Mouse (Mus musculus) neural tube, embryonic 12.5 days (tissue): Measurements from ENCODE around the gene Slc38a3. TPM values are rescaled to one million over a fixed set of nuclear protein-coding genes. Genes with fewer than 3 reads are reported as not detected.

Experiments used
- ATAC-seq: fragments of 200-750 bp; cut with Nextera tagmentation; 2 replicates; pipeline ENCODE4 v1.8.0; 2017; ENCODE audit warnings: low read depth, mild to moderate bottlenecking, moderate TSS enrichment, moderate library complexity; ENCODE audit not compliant: low FRiP score
- H3K27ac ChIP-seq: fragments of 300-500 bp; sonication (generic); 2 replicates; pipeline ENCODE4 v1.5.1; 2016
- H3K27me3 ChIP-seq: fragments of 300-500 bp; sonication (generic); replicated peaks from 2 replicates; pipeline ENCODE4 v1.6.1; 2016; ENCODE audit warnings: mild to moderate bottlenecking
- H3K36me3 ChIP-seq: fragments of 300-500 bp; sonication (generic); 2 replicates; pipeline ENCODE4 v1.6.1; 2016; ENCODE audit warnings: mild to moderate bottlenecking
- H3K4me1 ChIP-seq: fragments of 300-500 bp; sonication (generic); 2 replicates; pipeline ENCODE4 v1.6.1; 2016
- H3K4me2 ChIP-seq: fragments of 300-500 bp; sonication (generic); replicated peaks from 2 replicates; pipeline ENCODE4 v1.6.1; 2016; ENCODE audit warnings: mild to moderate bottlenecking
- H3K4me3 ChIP-seq: fragments of 300-500 bp; sonication (generic); 2 replicates; pipeline ENCODE4 v1.5.1; 2016
- H3K9ac ChIP-seq: fragments of 300-500 bp; sonication (generic); 2 replicates; pipeline ENCODE4 v1.6.1; 2016; ENCODE audit warnings: mild to moderate bottlenecking
- H3K9me3 ChIP-seq: fragments of 300-500 bp; sonication (generic); 2 replicates; pipeline ENCODE4 v1.6.1; 2016; ENCODE audit warnings: mild to moderate bottlenecking
- WGBS: fragments of 180-500 bp; shearing (Covaris S2); methylation state at CpG from one replicate; pipeline ENCODE4 v1.1.7; 2016; 5-methylcytosine and 5-hydroxymethylcytosine counted together
- polyA plus RNA-seq: library from polyadenylated mRNA; unstranded; fragments of >200 nt; fragmentation: Nextera tagmentation; extraction: Ambion mirVana; gene quantifications from 2 replicates; pipeline ENCODE4 v1.2.1, GENCODE M21; 2016

Slc38a3 gene
- polyA plus RNA-seq, 1 experiment from 2014 or later = 14.1 TPM

DNA sequence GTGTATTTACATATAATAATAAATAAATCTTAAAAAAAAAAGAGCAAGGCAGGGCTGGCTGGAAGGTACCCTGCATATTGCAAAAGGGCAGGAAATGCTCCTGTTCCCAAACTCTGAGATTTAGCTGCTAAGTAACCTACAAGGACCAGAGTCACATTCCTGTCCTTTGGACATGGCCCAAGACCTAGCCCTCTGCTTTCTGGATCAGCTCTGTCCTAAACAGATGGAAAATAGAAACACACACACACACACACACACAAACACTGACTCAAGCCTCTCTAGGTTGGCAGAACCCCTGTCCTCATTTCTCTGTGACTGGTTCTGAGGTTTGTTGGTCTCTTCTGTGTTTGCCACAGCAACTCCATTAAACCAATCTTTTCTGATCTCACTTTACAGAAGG is 48.4 kb downstream of the Slc38a3 start:
- no peaks in the 10 kb centered on the region for H3K27me3 ChIP-seq
- no peak overlapping the region for H3K4me2 ChIP-seq
- H3K4me3 ChIP-seq = no peak overlapping the region
- no peak overlapping the region for H3K9ac ChIP-seq
- no peaks in the 10 kb centered on the region for H3K9me3 ChIP-seq
- no peak overlapping the region for H3K27ac ChIP-seq
- peaks cover 29% of the 10 kb centered on the region for H3K4me1 ChIP-seq
- H3K36me3 ChIP-seq = peaks cover 70% of the 10 kb centered on the region
- ATAC-seq = no peak

DNA sequence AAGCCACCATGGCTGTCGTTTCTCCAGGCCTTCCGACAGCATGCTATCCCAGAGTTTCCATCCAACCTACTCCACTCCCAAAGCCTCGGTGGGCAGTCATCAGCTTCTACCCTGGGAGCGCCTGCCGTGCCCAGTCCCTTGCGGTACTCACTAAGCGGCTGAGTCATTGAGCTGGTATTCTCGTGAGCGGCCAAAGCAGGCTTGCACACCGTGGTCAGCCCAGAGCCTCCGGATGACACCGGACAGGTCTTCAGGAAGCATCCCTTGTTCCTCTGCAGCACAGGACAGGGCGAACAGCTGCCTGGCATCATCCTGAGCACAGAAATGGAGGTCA is 49.8 kb downstream of the Slc38a3 start:
- 87% methylated on average over 13 of the region's 13 CpGs for WGBS
- no peaks in the 10 kb centered on the region for H3K27me3 ChIP-seq
- no peak for ATAC-seq
- H3K4me3 ChIP-seq = no peak overlapping the region
- no peaks in the 10 kb centered on the region for H3K9me3 ChIP-seq
- H3K4me1 ChIP-seq = peaks cover 29% of the 10 kb centered on the region
- H3K27ac ChIP-seq = no peak overlapping the region
- H3K9ac ChIP-seq = 0 out of 2 replicates have a peak overlapping the region, but pooled peaks have one; percentile 1
- H3K36me3 ChIP-seq = peaks cover 75% of the 10 kb centered on the region
- H3K4me2 ChIP-seq = no peak overlapping the region

DNA sequence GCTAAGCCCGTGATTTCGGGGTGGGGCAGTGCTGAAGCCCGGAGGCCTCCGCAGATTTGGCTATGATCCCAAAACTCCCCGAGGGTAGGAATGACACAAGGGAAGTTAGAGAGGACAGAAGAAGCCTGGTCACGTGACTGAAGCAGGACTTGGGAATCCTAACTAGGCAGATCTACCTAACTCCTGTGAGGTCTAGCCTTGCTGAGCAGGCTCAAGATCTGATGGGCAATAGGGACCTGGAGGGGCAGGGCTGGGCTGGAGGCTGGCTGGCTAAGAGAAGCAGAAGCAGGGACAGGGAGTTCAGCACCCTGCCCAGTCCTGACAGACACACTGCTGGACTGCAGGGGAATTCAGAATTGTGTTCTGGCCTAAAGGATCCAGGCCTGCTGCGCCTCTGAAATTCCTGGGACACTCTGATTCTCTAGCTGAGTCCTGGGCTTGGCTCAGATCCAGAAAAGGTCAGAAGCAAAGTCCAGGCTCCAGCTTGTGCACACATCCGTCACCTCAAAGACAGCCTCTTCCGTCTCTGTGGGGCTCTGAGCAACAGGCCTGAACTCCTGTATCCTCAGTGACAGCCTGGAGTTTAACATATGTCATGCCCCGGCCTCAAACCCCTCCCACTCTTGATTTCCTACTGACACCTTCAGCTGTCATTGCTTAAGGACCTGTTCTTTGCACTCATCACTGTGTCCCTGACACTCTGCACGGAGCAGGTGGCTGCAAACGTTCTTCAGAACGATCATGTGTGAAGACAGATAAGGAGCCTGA is 50.4 kb downstream of the Slc38a3 start:
- Histone ChIP-seq H3K36me3 (peaks cover 75% of the 10 kb centered on the region), H3K4me1 (peaks cover 26% of the 10 kb centered on the region), H3K27me3 (no peaks in the 10 kb centered on the region), H3K4me3 (no peak overlapping the region), H3K9ac (no peak overlapping the region), H3K9me3 (no peaks in the 10 kb centered on the region), H3K4me2 (no peak overlapping the region), H3K27ac (peak overlapping the region; percentile 53; the same call in 1 of the 2 replicates)
- ATAC-seq = no peak
- 71% methylated on average over 13 of the region's 13 CpGs for WGBS

DNA sequence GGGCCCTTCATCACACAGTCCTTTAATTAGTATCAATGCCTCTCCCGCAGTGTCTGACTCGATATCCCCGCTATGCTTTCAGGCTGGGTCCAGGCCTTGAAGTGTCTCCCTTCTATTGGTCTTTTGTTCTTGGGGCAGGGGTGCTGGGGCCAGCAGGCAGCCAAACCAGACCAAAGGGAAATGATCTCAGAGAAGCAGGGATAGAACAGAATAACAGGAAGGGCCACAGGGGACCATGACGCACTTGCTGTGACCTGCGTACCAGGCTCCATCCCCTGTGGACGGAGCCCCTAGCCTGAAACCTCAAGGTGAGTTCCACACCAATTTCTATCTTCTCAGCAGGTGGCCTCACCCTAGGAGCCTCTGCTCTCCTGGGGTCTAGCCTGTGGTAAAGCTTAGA is 51.2 kb downstream of the Slc38a3 start:
- H3K9ac ChIP-seq = no peak overlapping the region
- 91% methylated on average over 6 of the region's 6 CpGs for WGBS
- no peak overlapping the region for H3K4me3 ChIP-seq
- ATAC-seq = no peak
- no peaks in the 10 kb centered on the region for H3K9me3 ChIP-seq
- no peak overlapping the region for H3K4me2 ChIP-seq
- no peak overlapping the region for H3K27ac ChIP-seq
- H3K36me3 ChIP-seq = peaks cover 75% of the 10 kb centered on the region
- peaks cover 26% of the 10 kb centered on the region for H3K4me1 ChIP-seq
- H3K27me3 ChIP-seq = no peaks in the 10 kb centered on the region

DNA sequence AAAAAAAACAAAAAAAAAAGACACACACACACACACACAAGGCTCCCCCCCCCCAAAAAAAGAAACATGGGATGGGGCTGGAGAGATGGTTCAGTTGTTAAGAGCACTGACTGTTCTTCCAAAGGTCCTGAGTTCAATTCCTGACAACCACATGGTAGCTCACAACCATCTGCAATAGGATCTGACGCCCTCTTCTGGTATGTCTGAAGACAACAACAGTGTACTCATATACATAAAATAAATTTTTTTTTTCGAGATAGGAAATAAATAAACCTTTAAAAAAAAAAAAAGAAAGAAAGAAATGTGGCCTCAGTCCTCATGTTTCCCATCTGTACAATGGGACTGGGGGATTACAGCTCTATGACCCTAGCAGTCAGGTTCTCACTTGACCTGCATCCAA is 51.9 kb downstream of the Slc38a3 start:
- Histone ChIP-seq H3K4me3 (no peak overlapping the region), H3K9ac (no peak overlapping the region), H3K4me2 (no peak overlapping the region), H3K27me3 (no peaks in the 10 kb centered on the region), H3K9me3 (no peaks in the 10 kb centered on the region), H3K36me3 (peaks cover 69% of the 10 kb centered on the region), H3K27ac (no peak overlapping the region), H3K4me1 (peaks cover 26% of the 10 kb centered on the region)
- 81% methylated on average over 2 of the region's 2 CpGs for WGBS
- ATAC-seq = no peak

DNA sequence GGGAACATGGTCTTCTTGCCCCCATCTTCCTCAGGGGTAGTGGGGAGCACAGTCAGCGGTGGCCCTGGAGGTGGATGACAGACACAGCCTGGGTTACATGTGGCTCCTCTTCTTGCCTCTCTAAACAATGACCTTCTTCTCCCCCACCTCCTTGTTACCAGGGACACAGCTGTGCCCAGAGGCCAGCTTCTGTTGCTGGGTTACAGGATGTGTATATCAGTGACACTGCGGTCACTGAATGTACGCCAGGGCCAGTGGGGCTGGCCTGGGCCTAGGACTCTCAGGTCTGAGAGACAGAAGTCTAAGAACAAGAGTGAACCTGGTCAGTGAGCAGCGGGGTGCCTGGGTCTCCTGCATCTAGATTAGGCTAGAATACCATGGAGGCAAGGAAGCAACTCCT is 54.3 kb downstream of the Slc38a3 start:
- no peak for ATAC-seq
- 54% methylated on average over 4 of the region's 4 CpGs for WGBS

DNA sequence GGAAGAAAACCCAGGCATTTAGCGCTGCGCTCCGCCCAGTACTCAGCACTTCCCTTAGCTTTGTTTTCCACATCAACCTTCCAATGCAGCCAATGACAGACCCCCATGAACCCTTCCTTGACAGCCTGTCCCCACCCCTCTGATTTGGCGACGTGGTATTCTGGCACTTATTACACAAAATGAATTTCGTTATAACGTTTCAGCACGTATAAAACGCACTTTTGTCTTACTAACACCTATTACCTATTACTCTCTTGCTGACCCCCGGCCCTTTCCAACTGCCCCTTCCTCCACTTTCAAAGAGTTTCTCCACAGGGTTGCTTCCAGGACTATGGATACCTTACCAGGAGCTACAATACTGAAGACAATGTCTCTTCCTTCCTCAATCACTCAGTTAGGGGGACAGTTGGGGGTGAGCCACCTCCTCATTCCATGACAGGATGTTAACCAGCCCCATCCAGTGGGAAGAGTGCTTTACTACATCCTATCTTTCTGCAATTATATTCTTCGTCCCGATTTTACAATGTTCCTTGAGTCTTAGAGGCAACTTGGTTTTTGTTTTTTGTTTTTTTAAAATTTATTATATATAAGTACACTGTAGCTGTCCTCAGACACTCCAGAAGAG is 56.3 kb downstream of the Slc38a3 start:
- WGBS = 10% methylated on average over 12 of the region's 12 CpGs
- H3K9me3 ChIP-seq = no peaks in the 10 kb centered on the region
- H3K4me2 ChIP-seq = peak overlapping the region; percentile 61
- H3K27me3 ChIP-seq = no peaks in the 10 kb centered on the region
- H3K36me3 ChIP-seq = peaks cover 39% of the 10 kb centered on the region
- H3K9ac ChIP-seq = no peak overlapping the region
- no peak overlapping the region for H3K4me3 ChIP-seq
- H3K4me1 ChIP-seq = peaks cover 46% of the 10 kb centered on the region
- 0 out of 2 replicates have a peak, but pooled peaks have one; percentile 15 for ATAC-seq
- peak overlapping the region; percentile 95 for H3K27ac ChIP-seq

More for the DNA sequence above, 54.3 kb downstream of the Slc38a3 start:
- Histone ChIP-seq H3K27ac (peak overlapping the region; percentile 27; the same call in 1 of the 2 replicates), H3K9me3 (no peaks in the 10 kb centered on the region), H3K36me3 (peaks cover 59% of the 10 kb centered on the region), H3K9ac (no peak overlapping the region), H3K4me3 (no peak overlapping the region), H3K27me3 (no peaks in the 10 kb centered on the region), H3K4me1 (peaks cover 39% of the 10 kb centered on the region), H3K4me2 (no peak overlapping the region)

DNA sequence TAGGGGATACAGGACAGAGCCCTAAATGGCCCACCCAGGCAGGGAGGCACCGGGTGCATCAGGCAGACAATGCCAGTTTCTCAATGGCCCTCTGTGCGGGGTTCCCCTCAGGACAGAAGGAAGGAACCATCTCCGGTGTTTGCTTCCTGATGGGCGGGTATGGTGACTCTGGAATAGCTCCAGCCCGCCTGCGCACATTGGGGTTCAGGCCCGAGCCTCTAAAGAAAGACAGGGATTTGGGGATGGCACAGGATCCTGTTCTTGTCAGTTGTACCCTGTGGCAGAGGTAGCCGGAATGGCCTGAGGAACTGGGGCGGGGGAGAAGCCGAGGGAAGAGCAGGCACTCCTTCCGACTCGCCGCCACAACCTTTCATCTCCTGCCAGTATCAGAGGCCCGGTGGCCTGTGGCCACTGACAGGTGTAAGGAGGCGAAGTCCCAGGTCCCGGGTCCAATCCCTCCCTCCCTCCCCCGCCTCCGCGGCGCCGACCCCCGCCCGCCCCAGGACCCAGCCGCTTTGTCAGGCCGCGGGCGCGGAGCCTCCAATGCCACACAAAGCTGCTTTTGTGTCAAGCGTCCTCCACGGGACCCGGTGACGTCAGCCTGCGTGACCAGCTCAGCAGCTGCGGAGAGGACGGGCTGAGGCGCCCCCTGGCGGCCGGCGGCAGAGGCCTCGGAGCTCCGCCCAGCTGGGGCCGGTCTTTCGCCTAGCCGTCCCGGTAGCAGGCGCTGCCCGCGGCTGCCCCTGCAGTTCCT is 57.0 kb downstream of the Slc38a3 start:
- H3K27me3 ChIP-seq = no peaks in the 10 kb centered on the region
- peak overlapping the region; percentile 95 for H3K27ac ChIP-seq
- WGBS = 4% methylated on average over 34 of the region's 48 CpGs
- peak; percentile 92 for ATAC-seq
- H3K9me3 ChIP-seq = no peaks in the 10 kb centered on the region
- H3K4me2 ChIP-seq = peak overlapping the region; percentile 61
- H3K9ac ChIP-seq = peak overlapping the region; percentile 84
- peaks cover 53% of the 10 kb centered on the region for H3K4me1 ChIP-seq
- peaks cover 34% of the 10 kb centered on the region for H3K36me3 ChIP-seq
- peak overlapping the region; percentile 25; the same call in 1 of the 2 replicates for H3K4me3 ChIP-seq

DNA sequence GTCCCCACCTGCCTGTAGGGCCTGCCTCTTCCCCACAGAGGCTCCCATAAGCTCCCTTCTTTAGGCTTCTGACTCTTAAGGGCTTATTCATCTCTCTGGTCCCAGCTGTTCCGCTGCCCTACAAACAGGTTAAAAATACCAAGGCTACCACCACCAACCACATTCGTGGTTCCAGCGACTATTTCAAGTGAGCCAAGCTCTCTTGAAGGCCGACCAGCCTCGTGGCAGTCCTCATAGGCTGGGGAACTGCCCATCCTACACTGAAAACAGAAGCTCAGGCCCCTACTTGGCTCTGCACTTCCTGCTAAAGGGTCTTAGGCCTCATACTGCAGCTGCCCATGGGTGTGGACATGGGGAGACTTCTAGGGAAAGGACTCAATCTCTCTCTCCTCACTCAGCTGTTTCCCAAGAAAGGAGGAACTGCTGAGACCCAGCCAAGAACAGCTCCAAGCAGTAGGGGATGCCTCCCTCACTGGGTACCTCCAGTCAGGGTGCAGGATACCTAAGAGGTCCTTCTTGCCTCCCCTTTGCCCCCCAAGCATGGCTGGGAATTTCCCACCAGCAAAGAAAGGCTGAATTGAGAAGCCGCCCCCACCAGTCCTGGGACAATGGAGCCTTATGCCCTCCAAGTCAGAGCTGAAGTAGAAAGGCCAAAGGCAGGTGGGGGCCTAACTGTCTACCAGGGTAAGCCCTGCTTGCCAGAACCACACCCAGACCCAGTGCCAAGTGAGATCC is 57.7 kb downstream of the Slc38a3 start:
- H3K4me2 ChIP-seq = peak overlapping the region; percentile 61
- H3K4me3 ChIP-seq = 0 out of 2 replicates have a peak overlapping the region, but pooled peaks have one; percentile 25
- no peaks in the 10 kb centered on the region for H3K27me3 ChIP-seq
- peak overlapping the region; percentile 84 for H3K9ac ChIP-seq
- ATAC-seq = no peak
- no peaks in the 10 kb centered on the region for H3K9me3 ChIP-seq
- H3K4me1 ChIP-seq = peaks cover 60% of the 10 kb centered on the region
- 79% methylated on average over 6 of the region's 6 CpGs for WGBS
- peaks cover 29% of the 10 kb centered on the region for H3K36me3 ChIP-seq
- H3K27ac ChIP-seq = peak overlapping the region; percentile 95

DNA sequence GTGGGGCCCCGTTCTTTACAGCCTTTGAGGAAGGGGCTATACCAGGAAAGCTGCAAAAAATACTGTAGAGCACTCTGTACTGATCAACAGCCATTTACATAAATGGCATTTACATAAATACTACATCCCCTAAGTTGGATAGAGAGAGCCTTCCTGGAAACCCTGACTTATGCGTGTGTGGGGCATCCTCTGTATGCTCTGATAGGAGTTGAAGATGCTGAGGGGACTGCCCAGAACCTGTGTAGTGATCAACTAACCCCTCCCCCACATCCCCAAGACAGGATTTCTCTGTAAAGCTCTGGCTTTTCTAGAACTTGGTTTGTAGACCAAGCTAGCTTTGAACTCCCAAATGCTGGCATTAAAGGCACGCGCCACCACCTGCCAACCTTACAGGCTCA is 59.9 kb downstream of the Slc38a3 start:
- ATAC-seq = no peak
- WGBS = 67% methylated on average over 4 of the region's 4 CpGs
- peaks cover 60% of the 10 kb centered on the region for H3K4me1 ChIP-seq
- no peak overlapping the region for H3K27ac ChIP-seq
- H3K4me2 ChIP-seq = no peak overlapping the region
- no peak overlapping the region for H3K9ac ChIP-seq
- no peaks in the 10 kb centered on the region for H3K27me3 ChIP-seq
- no peaks in the 10 kb centered on the region for H3K9me3 ChIP-seq
- H3K4me3 ChIP-seq = no peak overlapping the region
- peaks cover 7% of the 10 kb centered on the region for H3K36me3 ChIP-seq

DNA sequence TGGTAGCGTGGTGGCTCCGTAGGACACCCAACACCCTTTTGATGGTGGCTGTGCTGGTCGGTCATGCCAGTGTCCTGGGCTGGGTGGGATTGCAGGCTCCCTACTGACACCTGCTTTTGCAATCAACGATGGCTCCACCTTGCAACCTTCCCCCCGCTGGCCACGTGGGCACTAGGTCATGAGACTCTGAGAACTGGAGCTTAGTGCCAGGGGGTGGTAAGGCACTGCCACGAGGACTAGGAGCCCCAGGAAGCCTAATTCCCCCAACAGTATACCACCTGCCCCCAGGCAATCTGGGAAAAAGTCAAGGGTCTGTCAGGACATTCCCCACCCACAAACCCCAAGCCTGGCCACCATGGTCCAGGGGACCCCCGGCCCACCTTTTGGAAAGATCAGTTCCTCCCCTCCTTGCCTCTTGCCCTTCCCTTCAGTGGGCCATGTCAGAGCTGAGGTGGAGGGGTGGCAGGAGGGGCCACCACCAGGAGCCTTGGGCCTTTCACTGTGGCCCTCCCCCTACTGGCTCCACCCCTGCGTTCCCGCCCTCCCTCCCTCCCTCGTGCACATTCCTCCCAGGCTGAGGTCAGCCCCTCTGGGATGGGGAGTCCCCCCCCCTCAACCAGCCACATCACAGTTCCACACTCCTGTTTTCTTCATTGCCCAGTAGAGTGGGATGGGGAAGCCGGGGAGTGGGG is 60.4 kb downstream of the Slc38a3 start, which contains the start of gene Sema3b:
TSS of gene Sema3b (minus strand) at position 489 of the 692 bp plus-strand sequence.
- WGBS = 36% methylated on average over 12 of the region's 12 CpGs
- Histone ChIP-seq H3K27ac (no peak within 1 kb of the TSS), H3K4me1 (peaks cover 65% of the 10 kb centered on the region), H3K9ac (no peak within 1 kb of the TSS), H3K4me2 (0 out of 2 replicates have a peak within 1 kb of the TSS, but pooled peaks have one; percentile 3), H3K4me3 (no peak within 1 kb of the TSS), H3K9me3 (no peaks in the 10 kb centered on the region), H3K27me3 (no peaks in the 10 kb centered on the region), H3K36me3 (peaks cover 3% of the 10 kb centered on the region; the same call in 1 of the 2 replicates)
- no peak for ATAC-seq
